Mouse (Mus musculus) lung, postnatal 25 days (tissue): Measurements from ENCODE around the gene Msl1.

Experiments
- DNase-seq: peaks from one replicate; pipeline ENCODE4 v3.0.0; 2022; ENCODE audit warnings: low spot score

Gene Msl1

DNA sequence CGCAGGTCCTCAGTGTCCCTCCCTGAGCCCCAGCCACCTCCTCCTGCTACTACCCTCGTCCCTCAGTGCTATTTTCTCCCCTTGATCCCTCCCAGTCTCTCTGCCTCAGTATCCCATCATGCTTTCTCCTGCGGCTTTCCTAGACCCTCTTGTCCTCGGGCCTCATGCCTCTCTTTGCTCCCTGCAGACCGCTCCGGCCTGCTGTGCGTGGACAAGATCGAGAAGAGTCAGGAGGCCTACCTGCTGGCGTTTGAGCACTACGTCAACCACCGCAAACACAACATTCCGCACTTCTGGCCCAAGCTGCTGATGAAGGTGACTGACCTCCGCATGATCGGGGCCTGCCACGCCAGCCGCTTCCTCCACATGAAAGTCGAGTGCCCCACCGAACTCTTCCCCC, 31.2 kb upstream of the Msl1 start:
- DNase-seq = no peak

- no peak for DNase-seq
These were observed 30.6 kb upstream of the Msl1 start for GRCm38 (mm10) chr11:98764746-98765145.

GRCm38 (mm10) chr11:98765421-98766309, 29.7 kb upstream of the Msl1 start:
- DNase-seq = no peak

DNA sequence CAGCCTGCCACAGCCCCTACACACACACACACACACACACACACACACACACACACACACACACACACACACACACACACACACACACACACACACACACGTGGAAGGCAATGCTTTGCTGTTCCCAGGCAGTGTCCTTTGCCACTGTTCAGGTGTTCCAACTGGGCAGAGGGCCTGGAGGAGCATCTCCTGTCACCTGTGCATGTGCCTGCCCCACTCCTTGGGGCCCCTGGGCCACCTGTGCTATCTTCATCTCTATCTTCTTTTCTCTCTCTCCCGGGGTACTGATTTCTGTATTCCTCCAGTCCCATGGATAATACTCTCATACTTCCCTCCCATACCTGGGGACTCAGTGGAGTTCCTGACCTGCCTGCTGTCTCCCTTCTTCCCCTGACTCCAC, 29.0 kb upstream of the Msl1 start:
- DNase-seq = no peak

- no peak for DNase-seq
These were observed 28.5 kb upstream of the Msl1 start for GRCm38 (mm10) chr11:98766816-98767215.

GRCm38 (mm10) chr11:98767276-98767675, 28.0 kb upstream of the Msl1 start:
- DNase-seq = no peak

DNA sequence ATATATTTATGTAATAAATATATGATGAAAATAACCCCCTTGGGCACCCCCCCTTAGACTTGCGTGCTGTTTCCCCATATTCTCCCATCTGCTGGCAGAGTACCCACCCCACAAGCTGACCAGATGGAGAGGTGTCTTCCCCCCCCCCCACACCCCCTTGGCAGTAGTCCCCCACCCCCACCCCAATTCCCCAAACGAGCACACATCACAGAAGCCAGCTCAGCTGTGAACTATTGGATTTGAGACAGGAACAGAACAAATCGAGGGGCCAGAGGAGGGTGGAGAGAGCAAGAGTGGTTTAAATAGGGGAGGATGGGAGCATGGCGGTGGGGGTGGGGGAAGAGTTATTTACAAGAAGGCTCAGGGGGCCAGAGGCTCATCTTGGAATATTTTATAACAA, 27.6 kb upstream of the Msl1 start:
- DNase-seq = no peak

GRCm38 (mm10) chr11:98768127-98769006, 26.9 kb upstream of the Msl1 start:
- no peak for DNase-seq

DNA sequence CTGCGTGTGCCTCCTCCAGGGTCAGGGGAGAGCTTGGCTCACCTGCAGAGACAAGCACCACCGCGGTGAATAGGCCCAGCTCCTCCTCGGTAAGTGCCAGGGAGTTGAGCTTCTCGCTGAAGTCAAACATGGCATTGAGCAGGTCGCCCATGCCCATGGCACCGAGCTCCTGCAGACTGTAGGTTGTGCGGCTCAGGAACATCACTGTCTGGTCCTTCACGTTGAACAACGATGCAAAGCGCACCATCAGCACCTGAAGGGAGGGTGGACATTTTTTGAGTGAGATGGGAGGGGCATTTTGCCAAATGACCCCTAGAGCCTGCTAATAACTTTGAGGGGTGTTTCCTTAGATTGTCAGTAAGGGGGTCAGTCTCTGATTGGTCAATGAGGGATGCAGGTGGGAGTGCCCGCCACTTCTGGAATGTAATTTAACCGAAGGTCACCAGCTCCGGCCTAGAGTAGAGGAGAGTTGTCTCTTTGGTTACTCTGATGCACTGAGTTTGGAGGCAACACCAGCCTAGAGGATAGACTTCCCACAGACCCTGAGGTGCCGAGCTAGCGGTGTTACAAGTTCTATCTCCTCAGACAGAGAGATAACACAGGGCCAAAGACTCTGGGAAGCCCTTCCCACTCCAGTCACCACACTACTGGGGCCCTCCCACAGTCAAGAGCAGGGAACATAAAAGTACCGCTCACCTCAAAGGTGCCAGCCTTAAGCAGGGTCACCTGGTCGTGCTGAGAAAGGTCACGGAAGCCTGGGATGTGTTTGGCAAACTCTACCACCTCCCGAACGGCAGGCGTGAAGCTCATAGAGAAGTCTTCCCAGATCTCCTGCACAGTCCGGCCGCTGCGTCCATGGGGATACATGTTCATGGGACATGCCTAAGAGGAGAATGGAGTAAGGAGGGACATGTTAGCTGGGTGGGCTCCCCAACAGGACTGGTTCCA, 26.0 kb upstream of the Msl1 start:
- DNase-seq = no peak

- DNase-seq = no peak
These were observed 25.0 kb upstream of the Msl1 start for GRCm38 (mm10) chr11:98770096-98770975.

GRCm38 (mm10) chr11:98771131-98771530, 24.2 kb upstream of the Msl1 start:
- no peak for DNase-seq

GRCm38 (mm10) chr11:98771844-98772525, 23.3 kb upstream of the Msl1 start:
- DNase-seq = no peak

DNA sequence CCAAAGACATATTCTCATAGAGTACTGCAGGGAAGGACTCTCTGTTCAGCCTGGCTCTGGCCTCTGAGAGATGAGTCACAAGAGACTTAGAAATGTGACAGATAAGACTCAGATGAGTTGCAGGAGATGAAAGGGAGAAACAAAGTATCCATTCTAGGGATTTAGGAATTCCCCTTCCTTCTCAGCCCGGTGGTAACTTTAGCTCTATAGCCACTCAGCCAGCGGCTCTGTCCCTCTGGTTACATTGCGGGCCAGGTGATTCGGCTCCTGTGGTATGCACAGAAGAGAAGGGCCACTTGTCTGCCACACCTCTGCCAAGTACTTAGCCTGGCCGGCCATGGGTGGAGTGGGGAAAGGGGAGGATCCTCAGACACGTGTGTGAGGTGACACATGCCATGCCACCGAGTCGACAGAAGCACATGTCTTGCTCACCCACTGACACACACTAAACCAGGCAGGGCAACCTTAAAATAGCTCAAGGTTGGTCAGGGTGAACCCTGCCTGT, 22.6 kb upstream of the Msl1 start:
- peak; percentile 94 for DNase-seq

- peak; percentile 100 for DNase-seq
These were observed 21.6 kb upstream of the Msl1 start for GRCm38 (mm10) chr11:98773635-98774295.

DNA sequence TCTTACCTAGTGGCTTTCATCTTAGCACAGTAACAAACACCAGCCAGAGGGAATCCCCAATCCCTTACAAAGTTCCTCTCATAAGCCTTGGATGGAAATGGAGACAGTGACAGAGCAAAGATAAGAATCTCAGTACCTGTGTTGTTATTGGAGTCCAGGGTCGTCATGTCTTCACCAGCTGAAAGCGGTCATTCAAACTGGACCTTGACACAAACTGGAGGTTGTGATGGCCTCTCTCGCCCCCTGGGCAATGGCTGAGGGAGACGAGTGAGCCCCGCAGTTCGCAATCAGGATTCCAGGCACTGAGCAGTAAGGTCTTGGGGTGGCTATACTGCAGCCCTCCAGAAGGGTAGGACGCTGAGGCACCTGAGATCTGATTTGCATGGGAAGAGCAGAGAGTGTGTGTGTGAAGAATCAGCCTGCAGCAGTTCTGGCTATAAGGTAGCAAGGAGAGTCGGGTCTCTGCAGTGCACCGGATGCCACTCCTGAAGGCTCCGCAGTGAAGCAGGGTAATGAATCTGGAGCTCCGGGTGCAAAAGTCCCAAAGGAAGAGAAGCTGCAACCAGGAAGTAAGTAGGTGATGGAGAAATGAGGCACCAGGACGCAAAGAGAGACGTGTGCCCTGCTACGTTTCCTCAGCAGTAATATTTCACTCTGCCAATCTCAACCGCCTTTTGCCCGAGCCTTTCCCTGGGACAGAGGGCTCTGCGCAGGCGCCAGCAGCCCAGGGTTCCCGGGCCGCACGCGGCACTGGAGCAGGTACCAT, 20.6 kb upstream of the Msl1 start, which contains the start of gene Nr1d1:
Gene Nr1d1 (minus strand): TSS at position 752 of the 766 bp plus-strand sequence.
- no peak for DNase-seq

GRCm38 (mm10) chr11:98775348-98776051, 19.8 kb upstream of the Msl1 start:
- DNase-seq = peak; percentile 100

DNA sequence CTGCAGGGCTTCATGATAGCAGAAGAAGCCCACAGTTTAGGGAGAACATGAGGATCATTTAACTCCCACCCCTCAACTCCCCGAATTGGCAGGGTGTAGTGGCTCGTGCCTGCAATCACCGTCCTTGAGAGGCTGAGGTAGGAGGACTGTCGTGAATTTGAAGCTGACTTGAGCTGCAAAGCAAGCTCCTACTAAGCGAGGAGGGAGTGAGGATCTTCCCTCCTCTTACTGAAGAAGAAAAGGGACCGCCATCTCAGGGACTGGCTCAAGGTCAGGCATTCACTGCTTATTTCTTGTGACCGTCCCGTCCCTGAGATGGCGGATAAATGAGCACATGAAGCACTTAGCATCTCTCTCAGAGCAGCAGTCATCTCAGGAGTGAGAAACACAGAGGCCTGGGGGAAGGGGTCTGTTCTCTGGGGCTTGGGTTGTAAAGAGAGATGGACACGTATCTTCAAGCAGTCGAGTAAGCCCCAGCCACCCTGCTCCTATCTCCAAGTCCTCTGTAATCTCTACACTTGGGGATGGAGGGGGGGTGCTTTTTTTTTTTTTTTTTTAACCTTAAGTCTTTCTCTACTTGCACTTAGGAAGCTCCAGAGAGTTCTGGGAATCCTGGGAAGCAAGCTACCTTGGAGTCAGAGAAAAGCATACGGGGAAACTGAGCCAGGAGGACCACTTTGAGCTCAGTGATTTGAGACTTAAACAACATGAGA, 19.1 kb upstream of the Msl1 start:
- no peak for DNase-seq
